Mouse (Mus musculus) forebrain, embryonic 15.5 days (tissue): ENCODE results near the gene Hoxa6. TPM values are rescaled to one million over a fixed set of nuclear protein-coding genes. Genes with fewer than 3 reads are reported as not detected.

Source experiments
- ATAC-seq: fragments of 200-750 bp; cut with Nextera tagmentation; replicated peaks from 2 replicates; pipeline ENCODE4 v1.8.0; 2017; ENCODE audit warnings: mild to moderate bottlenecking, moderate TSS enrichment, moderate library complexity
- H3K27ac ChIP-seq: fragments of 300-500 bp; sonication (generic); replicated peaks from 2 replicates; pipeline ENCODE4 v1.5.1; 2015; ENCODE audit warnings: mild to moderate bottlenecking, inconsistent platforms
- H3K27me3 ChIP-seq: fragments of 300-500 bp; sonication (generic); 2 replicates; pipeline ENCODE4 v1.6.1; 2015; ENCODE audit warnings: inconsistent platforms
- H3K36me3 ChIP-seq: fragments of 300-500 bp; sonication (generic); 2 replicates; pipeline ENCODE4 v1.6.1; 2015; ENCODE audit warnings: mild to moderate bottlenecking, inconsistent platforms
- H3K4me1 ChIP-seq: fragments of 300-500 bp; sonication (generic); 2 replicates; pipeline ENCODE4 v1.6.1; 2015; ENCODE audit warnings: inconsistent platforms
- H3K4me2 ChIP-seq: fragments of 300-500 bp; sonication (generic); replicated peaks from 2 replicates; pipeline ENCODE4 v1.6.1; 2015; ENCODE audit warnings: mild to moderate bottlenecking, inconsistent platforms
- H3K4me3 ChIP-seq: fragments of 300-500 bp; sonication (generic); 2 replicates; pipeline ENCODE4 v1.5.1; 2015; ENCODE audit warnings: mild to moderate bottlenecking, inconsistent platforms
- H3K9ac ChIP-seq: fragments of 300-500 bp; sonication (generic); replicated peaks from 2 replicates; pipeline ENCODE4 v1.6.1; 2015; ENCODE audit warnings: mild to moderate bottlenecking, inconsistent platforms
- H3K9me3 ChIP-seq: fragments of 300-500 bp; sonication (generic); 2 replicates; pipeline ENCODE4 v1.6.1; 2016; ENCODE audit warnings: inconsistent platforms
- WGBS: fragments of 180-500 bp; shearing (Covaris S2); methylation state at CpG from one replicate; pipeline ENCODE4 v1.1.7; 2015; ENCODE audit warnings: mixed read lengths; 5-methylcytosine and 5-hydroxymethylcytosine counted together
- polyA plus RNA-seq: library from polyadenylated mRNA; unstranded; fragments of >200 nt; fragmentation: Nextera tagmentation; extraction: Ambion mirVana; gene quantifications from 2 replicates; pipeline ENCODE4 v1.2.1, GENCODE M21; 2015

The Hoxa6 gene
- polyA plus RNA-seq, 1 experiment from 2014 or later: not detected

- no peak for ATAC-seq
- WGBS: 3% methylated on average over 14 of the region's 14 CpGs
- H3K9me3 ChIP-seq: no peaks in the 10 kb centered on the region
- H3K4me3 ChIP-seq: no peak overlapping the region
- H3K4me1 ChIP-seq: peaks cover 11% of the 10 kb centered on the region
- H3K9ac ChIP-seq: no peak overlapping the region
- H3K27ac ChIP-seq: no peak overlapping the region
- no peaks in the 10 kb centered on the region for H3K36me3 ChIP-seq
- H3K27me3 ChIP-seq: peaks cover 98% of the 10 kb centered on the region
- H3K4me2 ChIP-seq: no peak overlapping the region
These were observed 3.3 kb downstream of the Hoxa6 start for GRCm38 (mm10) chr6:52205221-52205620.

- peak within 1 kb of the TSS; percentile 12 for H3K4me3 ChIP-seq
- peaks cover 11% of the 10 kb centered on the region for H3K4me1 ChIP-seq
- no peak within 1 kb of the TSS for H3K27ac ChIP-seq
- H3K27me3 ChIP-seq: peaks cover 98% of the 10 kb centered on the region
- WGBS: under 1% methylated on average over 65 of the region's 65 CpGs
- peak within 1 kb of the TSS; percentile 31 for H3K4me2 ChIP-seq
- no peaks in the 10 kb centered on the region for H3K36me3 ChIP-seq
- ATAC-seq: no peak
- H3K9ac ChIP-seq: no peak within 1 kb of the TSS
- H3K9me3 ChIP-seq: no peaks in the 10 kb centered on the region
These were observed 4.3 kb downstream of the Hoxa6 start, which contains the start of gene Hoxa5 for GRCm38 (mm10) chr6:52204050-52204752. Gene Hoxa5 (minus strand): TSS chr6:52204587.

- Histone ChIP-seq H3K27ac (no peak overlapping the region), H3K4me1 (peaks cover 11% of the 10 kb centered on the region), H3K9me3 (no peaks in the 10 kb centered on the region), H3K4me2 (peak overlapping the region; percentile 31), H3K36me3 (no peaks in the 10 kb centered on the region), H3K9ac (no peak overlapping the region), H3K27me3 (peaks cover 98% of the 10 kb centered on the region), H3K4me3 (peak overlapping the region; percentile 12)
- no peak for ATAC-seq
- WGBS: 0% methylated on average over 46 of the region's 46 CpGs
These were observed 5.0 kb downstream of the Hoxa6 start for GRCm38 (mm10) chr6:52203371-52204049.

GRCm38 (mm10) chr6:52203121-52203370, 5.5 kb downstream of the Hoxa6 start:
- Histone ChIP-seq H3K4me2 (no peak overlapping the region), H3K9ac (no peak overlapping the region)

GRCm38 (mm10) chr6:52202362-52203120, 6.0 kb downstream of the Hoxa6 start:
- Histone ChIP-seq H3K27ac (no peak overlapping the region), H3K4me2 (no peak overlapping the region), H3K9me3 (no peaks in the 10 kb centered on the region), H3K4me1 (peaks cover 11% of the 10 kb centered on the region), H3K4me3 (no peak overlapping the region), H3K36me3 (no peaks in the 10 kb centered on the region), H3K27me3 (peaks cover 99% of the 10 kb centered on the region), H3K9ac (no peak overlapping the region)
- no peak for ATAC-seq
- 3% methylated on average over 22 of the region's 22 CpGs for WGBS

More at GRCm38 (mm10) chr6:52203121-52203370, 5.5 kb downstream of the Hoxa6 start:
- no peak overlapping the region for H3K4me3 ChIP-seq
- ATAC-seq: no peak
- WGBS: under 1% methylated on average over 10 of the region's 10 CpGs
- H3K27ac ChIP-seq: no peak overlapping the region
- no peaks in the 10 kb centered on the region for H3K36me3 ChIP-seq
- peaks cover 11% of the 10 kb centered on the region for H3K4me1 ChIP-seq
- H3K9me3 ChIP-seq: no peaks in the 10 kb centered on the region
- H3K27me3 ChIP-seq: peaks cover 98% of the 10 kb centered on the region

- no peak overlapping the region for H3K4me3 ChIP-seq
- 21% methylated on average over 1 of the region's 1 CpGs for WGBS
- peaks cover 11% of the 10 kb centered on the region for H3K4me1 ChIP-seq
- peaks cover 99% of the 10 kb centered on the region for H3K27me3 ChIP-seq
- no peaks in the 10 kb centered on the region for H3K36me3 ChIP-seq
- H3K9ac ChIP-seq: no peak overlapping the region
- H3K9me3 ChIP-seq: no peaks in the 10 kb centered on the region
- H3K4me2 ChIP-seq: no peak overlapping the region
- no peak for ATAC-seq
- H3K27ac ChIP-seq: no peak overlapping the region
These were observed 7.3 kb downstream of the Hoxa6 start for GRCm38 (mm10) chr6:52201269-52201668.

GRCm38 (mm10) chr6:52200751-52201250, 7.7 kb downstream of the Hoxa6 start:
- no peak for ATAC-seq
- no peaks in the 10 kb centered on the region for H3K9me3 ChIP-seq
- H3K27ac ChIP-seq: no peak overlapping the region
- H3K27me3 ChIP-seq: peaks cover 99% of the 10 kb centered on the region
- H3K4me2 ChIP-seq: no peak overlapping the region
- H3K4me1 ChIP-seq: peaks cover 11% of the 10 kb centered on the region
- WGBS: 5% methylated on average over 10 of the region's 10 CpGs
- no peak overlapping the region for H3K9ac ChIP-seq
- H3K36me3 ChIP-seq: no peaks in the 10 kb centered on the region
- H3K4me3 ChIP-seq: no peak overlapping the region

GRCm38 (mm10) chr6:52200073-52200750, 8.3 kb downstream of the Hoxa6 start:
- ATAC-seq: no peak
- Histone ChIP-seq H3K27me3 (peaks cover 99% of the 10 kb centered on the region), H3K4me1 (peaks cover 11% of the 10 kb centered on the region), H3K36me3 (no peaks in the 10 kb centered on the region), H3K9me3 (no peaks in the 10 kb centered on the region), H3K4me3 (no peak overlapping the region), H3K4me2 (no peak overlapping the region), H3K27ac (no peak overlapping the region), H3K9ac (no peak overlapping the region)
- WGBS: under 1% methylated on average over 30 of the region's 30 CpGs

GRCm38 (mm10) chr6:52197271-52197670, 11.3 kb downstream of the Hoxa6 start:
- no peak for ATAC-seq
- no peak overlapping the region for H3K4me3 ChIP-seq
- no peak overlapping the region for H3K4me2 ChIP-seq
- WGBS: 2% methylated on average over 10 of the region's 10 CpGs
- peaks cover 100% of the 10 kb centered on the region for H3K27me3 ChIP-seq
- H3K9me3 ChIP-seq: no peaks in the 10 kb centered on the region
- H3K27ac ChIP-seq: no peak overlapping the region
- H3K9ac ChIP-seq: no peak overlapping the region
- H3K4me1 ChIP-seq: peaks cover under 1% of the 10 kb centered on the region; the same call in 1 of the 2 replicates
- H3K36me3 ChIP-seq: no peaks in the 10 kb centered on the region

- 4% methylated on average over 9 of the region's 9 CpGs for WGBS
- Histone ChIP-seq H3K27ac (no peak overlapping the region), H3K4me3 (no peak overlapping the region), H3K36me3 (no peaks in the 10 kb centered on the region), H3K4me1 (peaks cover 5% of the 10 kb centered on the region; the same call in 1 of the 2 replicates), H3K9ac (no peak overlapping the region), H3K9me3 (no peaks in the 10 kb centered on the region), H3K4me2 (no peak overlapping the region), H3K27me3 (peaks cover 100% of the 10 kb centered on the region)
- ATAC-seq: no peak
These were observed 11.7 kb downstream of the Hoxa6 start for GRCm38 (mm10) chr6:52196811-52197210.

GRCm38 (mm10) chr6:52194690-52195089, 13.8 kb downstream of the Hoxa6 start:
- Histone ChIP-seq H3K4me1 (peaks cover 14% of the 10 kb centered on the region), H3K27ac (no peak overlapping the region), H3K4me2 (no peak overlapping the region), H3K4me3 (no peak overlapping the region), H3K9ac (no peak overlapping the region), H3K9me3 (no peaks in the 10 kb centered on the region), H3K36me3 (no peaks in the 10 kb centered on the region), H3K27me3 (peaks cover 99% of the 10 kb centered on the region)
- WGBS: 5% methylated on average over 10 of the region's 10 CpGs
- ATAC-seq: no peak
